Mouse (Mus musculus) cerebellum, adult 2 months (tissue): ENCODE measurements at regions not wholly inside any gene's neighbourhood (a gene's known extent, or its start where the extent isn't known, plus 50 kb on each side); places are given as distances from the start of the nearest gene placed in this dataset.
"Not testable (repeated sequence)": the region's sequence is repeated elsewhere in the genome, so short reads cannot be mapped to it uniquely, and the experiment has no call there.

Experiments
- DNase-seq, 2 experiments: peaks; one replicate each; pipeline ENCODE4 v3.0.0; 2021
- H3K27ac ChIP-seq: fragments of 200-500 bp; 2 replicates; pipeline ENCODE4 v1.5.1; 2012; ENCODE audit warnings: low read length, control low read depth, inconsistent platforms; ENCODE audit not compliant: insufficient read depth
- H3K27me3 ChIP-seq: fragments of 200-500 bp; 2 replicates; pipeline ENCODE4 v1.6.1; 2012; ENCODE audit warnings: inconsistent platforms, mild to moderate bottlenecking, low read length, moderate library complexity; ENCODE audit not compliant: control insufficient read depth, insufficient read depth
- H3K4me1 ChIP-seq: fragments of 200-500 bp; 2 replicates; pipeline ENCODE4 v1.6.1; 2011; ENCODE audit warnings: low read length; ENCODE audit not compliant: control insufficient read depth, insufficient read depth
- H3K4me3 ChIP-seq: fragments of 200-500 bp; replicated peaks from 2 replicates; pipeline ENCODE3; 2011; ENCODE audit warnings: mild to moderate bottlenecking, low read depth, low read length, control low read depth; ENCODE audit not compliant: insufficient read depth
- CTCF ChIP-seq: fragments of 200-500 bp; IDR thresholded peaks from 2 replicates; pipeline ENCODE4 v1.5.1; 2011; ENCODE audit warnings: low read depth, mild to moderate bottlenecking, control low read depth, low read length, moderate library complexity, borderline replicate concordance; ENCODE audit not compliant: insufficient read depth
- POLR2A ChIP-seq: fragments of 200-500 bp; IDR thresholded peaks from 2 replicates; pipeline ENCODE4 v1.6.1; 2011; ENCODE audit warnings: low read length, control low read depth, borderline replicate concordance; ENCODE audit not compliant: insufficient read depth
- WGBS: fragments of 180-500 bp; shearing (Covaris S2); methylation state at CpG from one replicate; pipeline ENCODE4 v1.1.7; 2018; 5-methylcytosine and 5-hydroxymethylcytosine counted together

GRCm38 (mm10) chrX:129546016-129546415 lies 203.5 kb upstream of the Diaph2 start:
- H3K4me3 ChIP-seq = no peak overlapping the region
- TF ChIP-seq CTCF (no peak), POLR2A (no peak)
- H3K27ac ChIP-seq = no peak overlapping the region
- H3K27me3 ChIP-seq = no peaks in the 10 kb centered on the region
- no peaks in the 10 kb centered on the region for H3K4me1 ChIP-seq
- DNase-seq = no peak

DNA sequence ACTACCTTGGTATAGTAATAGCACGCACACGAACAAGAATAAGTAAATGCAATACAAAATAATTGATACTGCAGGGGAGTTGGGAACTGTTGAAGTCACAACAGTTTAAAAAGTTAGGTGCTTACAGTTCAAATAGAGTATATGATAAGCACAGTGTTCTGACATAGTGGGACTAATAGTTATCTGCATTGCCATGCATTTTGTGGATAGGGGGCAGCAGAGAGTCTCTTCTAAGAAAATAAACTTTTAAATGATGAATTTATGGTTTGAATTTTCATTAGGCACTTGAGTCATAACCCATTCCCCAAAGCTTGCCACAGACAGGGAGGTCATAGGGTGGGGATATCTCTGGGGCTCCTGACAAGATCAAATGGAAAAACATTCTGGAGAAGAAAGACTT lies 201.9 kb upstream of the Diaph2 start:
- DNase-seq = no peak
- WGBS = 95% methylated on average over 2 of the region's 2 CpGs
- Histone ChIP-seq H3K27ac (no peak overlapping the region), H3K4me3 (no peak overlapping the region), H3K27me3 (no peaks in the 10 kb centered on the region), H3K4me1 (no peaks in the 10 kb centered on the region)
- no peak for TF ChIP-seq CTCF
- TF ChIP-seq POLR2A = no peak

GRCm38 (mm10) chrX:129556001-129556400 lies 193.5 kb upstream of the Diaph2 start:
- DNase-seq = no peak
- no peaks in the 10 kb centered on the region for H3K4me1 ChIP-seq
- H3K4me3 ChIP-seq = no peak overlapping the region
- H3K27me3 ChIP-seq = no peaks in the 10 kb centered on the region
- TF ChIP-seq POLR2A (no peak), CTCF (no peak)
- no peak overlapping the region for H3K27ac ChIP-seq

DNA sequence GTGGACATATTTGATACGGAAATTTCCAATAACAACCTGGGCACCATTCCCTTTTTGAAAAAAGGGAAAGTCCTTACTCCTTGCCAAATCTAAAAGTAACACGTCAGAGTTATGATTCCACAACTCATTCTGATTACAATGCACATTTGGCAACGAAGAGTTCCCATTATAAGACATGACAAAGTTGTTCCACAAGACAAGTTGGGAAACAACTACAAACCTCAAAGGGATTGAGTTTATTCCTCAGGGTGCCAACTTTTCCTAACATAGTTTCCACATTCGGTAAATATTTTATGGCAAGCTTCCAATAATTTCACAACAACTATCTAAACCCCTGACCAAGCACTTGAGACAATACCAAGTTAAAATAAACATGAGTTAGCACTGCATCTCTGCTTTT lies 150.1 kb upstream of the Diaph2 start:
- no peak for TF ChIP-seq POLR2A
- 23% methylated on average over 4 of the region's 4 CpGs for WGBS
- no peaks in the 10 kb centered on the region for H3K27me3 ChIP-seq
- no peaks in the 10 kb centered on the region for H3K4me1 ChIP-seq
- H3K4me3 ChIP-seq = no peak overlapping the region
- no peak for DNase-seq
- no peak overlapping the region for H3K27ac ChIP-seq

DNA sequence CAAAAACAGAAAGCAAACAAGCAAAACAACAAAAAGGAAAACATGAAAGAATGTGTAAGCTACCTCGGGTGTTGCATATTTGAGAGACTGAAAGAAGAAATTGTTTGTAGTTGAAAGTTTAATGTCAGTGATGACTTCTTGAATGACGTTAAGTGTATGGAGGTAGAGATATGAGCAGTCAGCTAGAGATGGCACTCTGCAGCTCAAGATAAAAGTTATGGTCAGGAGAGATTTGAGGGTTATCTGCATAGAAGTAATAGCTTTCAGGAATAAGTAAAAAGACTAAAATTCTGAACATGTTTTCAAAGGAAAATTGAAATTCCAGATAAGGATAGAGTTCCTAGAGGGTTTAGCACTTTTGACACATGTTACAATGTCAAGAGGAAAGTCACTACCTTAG lies 141.7 kb upstream of the Diaph2 start:
- H3K4me1 ChIP-seq = no peaks in the 10 kb centered on the region
- H3K27ac ChIP-seq = no peak overlapping the region
- H3K4me3 ChIP-seq = no peak overlapping the region
- no peak for TF ChIP-seq POLR2A
- TF ChIP-seq CTCF = no peak
- no peak for DNase-seq
- WGBS = 68% methylated on average over 2 of the region's 2 CpGs
- H3K27me3 ChIP-seq = no peaks in the 10 kb centered on the region

GRCm38 (mm10) chrX:129611500-129611899 lies 138.0 kb upstream of the Diaph2 start:
- not testable (repeated sequence) for H3K27ac ChIP-seq, H3K27me3 ChIP-seq, H3K4me1 ChIP-seq, DNase-seq, H3K4me3 ChIP-seq
- WGBS = 90% methylated on average over 4 of the region's 4 CpGs

- H3K27me3 ChIP-seq = no peaks in the 10 kb centered on the region
- no peak overlapping the region for H3K27ac ChIP-seq
- DNase-seq = no peak
- 56% methylated on average over 1 of the region's 1 CpGs for WGBS
- H3K4me1 ChIP-seq = no peaks in the 10 kb centered on the region
- no peak overlapping the region for H3K4me3 ChIP-seq
- TF ChIP-seq POLR2A (no peak), CTCF (no peak)
Observed at GRCm38 (mm10) chrX:129637016-129637415, 112.5 kb upstream of the Diaph2 start.

GRCm38 (mm10) chrX:129645106-129645505 lies 104.4 kb upstream of the Diaph2 start:
- no peak overlapping the region for H3K4me3 ChIP-seq
- TF ChIP-seq CTCF (no peak), POLR2A (no peak)
- no peak overlapping the region for H3K27ac ChIP-seq
- no peaks in the 10 kb centered on the region for H3K4me1 ChIP-seq
- no peaks in the 10 kb centered on the region for H3K27me3 ChIP-seq
- 42% methylated on average over 2 of the region's 2 CpGs for WGBS
- peak in 1 of 2 experiments; percentile 57 for DNase-seq

GRCm38 (mm10) chrX:129656906-129657305 lies 92.6 kb upstream of the Diaph2 start:
- Histone ChIP-seq H3K27me3 (no peaks in the 10 kb centered on the region), H3K27ac (no peak overlapping the region), H3K4me1 (no peaks in the 10 kb centered on the region), H3K4me3 (no peak overlapping the region)
- no peak for TF ChIP-seq POLR2A
- no peak for TF ChIP-seq CTCF
- DNase-seq = peak; percentile 58 to 86
